Mouse (Mus musculus): ENCODE measurements around the gene Trip11. TPM values are rescaled to one million over a fixed set of nuclear protein-coding genes. Genes with fewer than 3 reads are reported as not detected.

The Trip11 gene
- polyA plus RNA-seq, 2 experiments, result 2.2 to 6.1 TPM

DNA sequence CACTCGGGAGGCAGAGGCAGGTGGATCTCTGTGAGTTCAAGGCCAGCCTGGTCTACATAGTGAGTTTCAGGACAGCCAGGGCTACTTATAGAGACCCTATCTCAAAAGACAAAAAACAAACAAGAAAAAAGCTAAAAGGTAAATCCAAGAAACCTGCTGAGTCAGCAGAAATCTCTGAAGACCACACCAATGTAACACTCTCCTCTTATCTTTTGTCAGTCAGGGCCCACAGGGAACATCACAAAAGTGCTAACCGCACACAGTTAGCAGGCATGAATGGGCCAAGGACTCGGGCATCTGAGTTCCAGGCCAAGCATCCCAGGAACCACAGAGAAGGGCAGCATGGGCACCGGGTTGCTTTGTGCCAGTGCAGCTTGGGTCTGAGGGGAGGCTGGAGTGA lies 120.4 kb downstream of the Trip11 start:
- Histone ChIP-seq H3K36me3 (replicated peaks; ENCODE audit: control insufficient read depth, insufficient read depth, low read depth) (no peaks in the 10 kb centered on the region), H3K27ac (no peak overlapping the region), H3K27me3 (ENCODE audit: control insufficient read depth, insufficient read depth, low read length) (no peaks in the 10 kb centered on the region), H3K4me1 (replicated peaks; ENCODE audit: control insufficient read depth in 2 of 2, insufficient read depth in 2 of 2, low read length in 1 of 2) (0 out of 4 replicates have a peak, but pooled peaks cover 0 to 3% of the 10 kb centered on the region in 2 experiments), H3K9me3 (ENCODE audit: control insufficient read depth, low read length) (no peaks in the 10 kb centered on the region), H3K4me2 (ENCODE audit: low read depth) (no peak overlapping the region), H3K9ac (replicated peaks) (no peak overlapping the region), H3K4me3 (ENCODE audit: insufficient read depth in 1 of 2, low read depth in 2 of 2, low read length in 2 of 2) (no peak overlapping the region)
- TF ChIP-seq EP300 (IDR thresholded peaks at IDR 0.05; ENCODE audit: low read depth) (no peak), CTCF (IDR thresholded peaks at IDR 0.05; ENCODE audit: low read depth) (no peak)
- ATAC-seq (ENCODE audit: insufficient read depth), result no peak
- WGBS (ENCODE audit: insufficient replicate concordance), result 73% methylated on average over 4 of the region's 4 CpGs
- no peak for DNase-seq (ENCODE audit: low read depth in 3 of 3, low spot score in 3 of 3)

DNA sequence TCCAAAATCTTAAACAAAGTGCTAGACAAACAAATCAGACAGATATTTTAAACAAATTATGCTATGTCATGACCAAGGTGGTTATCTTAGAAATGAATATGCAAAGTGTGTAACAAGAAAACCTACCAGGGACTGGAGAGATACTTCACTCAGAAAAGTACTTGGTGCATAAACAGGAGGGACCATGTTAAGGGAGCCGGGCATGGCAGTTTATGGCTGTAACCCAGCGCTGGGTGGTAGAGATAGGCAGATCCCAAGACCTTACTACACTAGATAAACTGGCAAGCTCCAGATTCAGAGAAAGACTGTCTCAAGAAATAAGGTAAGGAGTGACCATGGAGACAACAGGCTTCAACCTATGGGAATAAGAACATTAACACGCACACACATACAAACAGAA lies 123.3 kb downstream of the Trip11 start:
- TF ChIP-seq CTCF (IDR thresholded peaks at IDR 0.05; ENCODE audit: low read depth) (no peak), EP300 (IDR thresholded peaks at IDR 0.05; ENCODE audit: low read depth) (no peak)
- Histone ChIP-seq H3K9ac (replicated peaks) (no peak overlapping the region), H3K36me3 (replicated peaks; ENCODE audit: control insufficient read depth, insufficient read depth, low read depth) (no peaks in the 10 kb centered on the region), H3K4me2 (ENCODE audit: low read depth) (no peak overlapping the region), H3K27me3 (ENCODE audit: control insufficient read depth, insufficient read depth, low read length) (no peaks in the 10 kb centered on the region), H3K9me3 (ENCODE audit: control insufficient read depth, low read length) (no peaks in the 10 kb centered on the region), H3K4me3 (ENCODE audit: insufficient read depth in 1 of 2, low read depth in 2 of 2, low read length in 2 of 2) (no peak overlapping the region), H3K27ac (no peak overlapping the region), H3K4me1 (replicated peaks; ENCODE audit: control insufficient read depth in 2 of 2, insufficient read depth in 2 of 2, low read length in 1 of 2) (0 out of 4 replicates have a peak, but pooled peaks cover 0 to 3% of the 10 kb centered on the region in 2 experiments)
- ATAC-seq (ENCODE audit: insufficient read depth), result no peak
- no peak for DNase-seq (ENCODE audit: low read depth in 3 of 3, low spot score in 3 of 3)
- 55% methylated on average over 3 of the region's 3 CpGs for WGBS (ENCODE audit: insufficient replicate concordance)

DNA sequence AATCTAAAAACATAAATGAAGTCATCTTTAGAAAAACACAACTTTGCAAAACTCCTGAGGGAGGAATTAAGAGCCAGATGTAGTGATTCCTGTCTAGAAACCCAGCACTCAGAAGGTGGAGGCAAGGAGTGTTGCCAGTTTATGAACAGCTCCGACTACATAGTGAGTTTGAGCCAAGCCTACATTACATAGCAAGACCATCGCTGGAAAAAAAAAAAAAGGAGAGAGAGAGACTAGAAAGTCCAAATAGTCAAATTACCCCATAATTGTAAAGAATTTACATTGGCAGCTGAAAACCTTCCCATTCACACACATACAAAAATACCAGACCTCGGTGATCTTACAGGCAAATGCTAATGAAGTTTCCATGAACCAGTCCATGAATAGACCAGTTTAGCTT lies 123.8 kb downstream of the Trip11 start:
- no peaks in the 10 kb centered on the region for H3K9me3 ChIP-seq (ENCODE audit: control insufficient read depth, low read length)
- H3K9ac ChIP-seq (replicated peaks), result no peak overlapping the region
- 61% methylated on average over 3 of the region's 3 CpGs for WGBS (ENCODE audit: insufficient replicate concordance)
- H3K36me3 ChIP-seq (replicated peaks; ENCODE audit: control insufficient read depth, insufficient read depth, low read depth), result no peaks in the 10 kb centered on the region
- no peak overlapping the region for H3K4me2 ChIP-seq (ENCODE audit: low read depth)
- no peak for DNase-seq (ENCODE audit: low read depth in 3 of 3, low spot score in 3 of 3)
- 0 out of 4 replicates have a peak, but pooled peaks cover 0 to 1% of the 10 kb centered on the region in 2 experiments for H3K4me1 ChIP-seq (replicated peaks; ENCODE audit: control insufficient read depth in 2 of 2, insufficient read depth in 2 of 2, low read length in 1 of 2)
- ATAC-seq (ENCODE audit: insufficient read depth), result no peak
- no peak overlapping the region for H3K4me3 ChIP-seq (ENCODE audit: insufficient read depth in 1 of 2, low read depth in 2 of 2, low read length in 2 of 2)
- H3K27me3 ChIP-seq (ENCODE audit: control insufficient read depth, insufficient read depth, low read length), result no peaks in the 10 kb centered on the region
- TF ChIP-seq CTCF (IDR thresholded peaks at IDR 0.05; ENCODE audit: low read depth), result no peak
- no peak for TF ChIP-seq EP300 (IDR thresholded peaks at IDR 0.05; ENCODE audit: low read depth)
- no peak overlapping the region for H3K27ac ChIP-seq

Other genes with a start within 250 kb of the Trip11 start
- 0.02 and 0.03 TPM in 2 replicates for gene Tc2n, start 194.7 kb downstream of the Trip11 start, polyA plus RNA-seq (2012; rRNA removed)
- gene Tc2n, start 194.7 kb downstream of the Trip11 start, polyA plus RNA-seq (2014; fragmentation: Nextera tagmentation; extraction: Ambion mirVana), result 0.04 TPM in 1 of 2 replicates, not detected in the other
- 1.9 and 2.2 TPM in 2 replicates for gene Fbln5, start 94.2 kb downstream of the Trip11 start, polyA plus RNA-seq (2012; rRNA removed)
- gene Fbln5, start 94.2 kb downstream of the Trip11 start, polyA plus RNA-seq (2014; fragmentation: Nextera tagmentation; extraction: Ambion mirVana), result 3.8 and 4.0 TPM in 2 replicates
- 3.8 and 5.5 TPM in 2 replicates for gene Atxn3, start 45.0 kb upstream of the Trip11 start, polyA plus RNA-seq (2012; rRNA removed)
- 9.9 and 11.1 TPM in 2 replicates for gene Atxn3, start 45.0 kb upstream of the Trip11 start, polyA plus RNA-seq (2014; fragmentation: Nextera tagmentation; extraction: Ambion mirVana)
- 6.3 and 10.1 TPM in 2 replicates for gene Cpsf2, start 62.7 kb upstream of the Trip11 start, polyA plus RNA-seq (2012; rRNA removed)
- gene Cpsf2, start 62.7 kb upstream of the Trip11 start, polyA plus RNA-seq (2014; fragmentation: Nextera tagmentation; extraction: Ambion mirVana), result 21.1 and 23.2 TPM in 2 replicates
- 0.08 and 0.10 TPM in 2 replicates for gene Slc24a4, start 215.5 kb upstream of the Trip11 start, polyA plus RNA-seq (2012; rRNA removed)
- gene Slc24a4, start 215.5 kb upstream of the Trip11 start, polyA plus RNA-seq (2014; fragmentation: Nextera tagmentation; extraction: Ambion mirVana), result 0.08 and 0.13 TPM in 2 replicates

Measured in liver, embryonic 14.5 days (tissue).